Mouse (Mus musculus) NIH3T3 (cell line): ENCODE measurements around the gene Trp53i11.

Source experiments
- DNase-seq: peaks from one replicate; pipeline ENCODE4 v3.0.0-alpha.2; 2012; ENCODE audit warnings: low read depth

Trp53i11 gene

DNA sequence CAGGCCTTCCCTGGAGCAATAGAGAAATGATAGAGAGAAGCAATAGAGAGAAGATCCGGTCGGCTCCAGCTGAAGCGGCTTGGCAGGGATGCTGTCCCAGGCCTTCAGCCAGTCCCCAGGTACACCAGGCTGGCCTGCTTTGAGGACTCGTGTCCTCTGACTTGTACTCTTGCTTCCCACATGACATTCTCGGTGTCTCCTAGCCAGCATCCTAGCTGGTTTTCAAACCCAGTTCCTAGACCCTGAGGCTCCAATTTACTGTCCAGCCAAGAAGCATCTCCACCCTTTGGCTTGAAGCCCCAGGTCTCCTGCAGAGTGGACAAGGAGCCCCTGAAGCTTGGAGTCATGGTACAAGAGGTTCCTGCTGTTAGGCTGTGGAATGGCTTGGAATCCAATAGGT, 54.8 kb downstream of the Trp53i11 start:
- DNase-seq: no peak

DNA sequence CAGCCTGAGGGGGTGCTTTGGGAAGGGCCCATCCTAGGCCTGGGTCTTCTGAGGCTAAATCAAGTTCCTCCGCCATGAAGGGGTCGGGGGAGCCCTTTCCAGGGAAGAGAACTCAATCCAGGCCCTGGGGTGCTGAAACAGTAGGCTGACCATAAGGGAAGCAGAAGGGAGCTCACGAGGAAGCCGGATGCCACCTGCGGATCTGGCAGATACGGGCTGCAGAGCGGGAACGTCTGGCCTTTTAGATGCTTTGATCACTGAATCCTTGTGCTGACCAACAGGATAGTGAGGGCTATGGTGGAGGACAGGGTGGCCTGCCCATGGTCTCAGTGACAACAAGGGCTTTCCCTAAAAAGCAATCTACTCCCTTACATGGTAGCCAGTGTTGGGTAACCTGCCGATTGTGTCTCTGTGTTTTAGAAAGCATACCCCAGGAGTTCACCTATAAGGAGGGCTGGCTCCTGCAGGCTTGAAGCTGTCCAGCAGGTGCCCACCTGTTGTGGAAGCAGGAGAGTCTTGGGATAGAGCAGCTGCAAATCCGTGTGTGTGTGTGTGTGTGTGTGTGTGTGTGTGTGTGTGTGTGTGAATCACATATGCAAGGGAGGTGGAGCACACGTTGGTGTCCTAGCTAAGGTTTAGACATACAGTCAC, 56.2 kb downstream of the Trp53i11 start:
- DNase-seq: no peak

DNA sequence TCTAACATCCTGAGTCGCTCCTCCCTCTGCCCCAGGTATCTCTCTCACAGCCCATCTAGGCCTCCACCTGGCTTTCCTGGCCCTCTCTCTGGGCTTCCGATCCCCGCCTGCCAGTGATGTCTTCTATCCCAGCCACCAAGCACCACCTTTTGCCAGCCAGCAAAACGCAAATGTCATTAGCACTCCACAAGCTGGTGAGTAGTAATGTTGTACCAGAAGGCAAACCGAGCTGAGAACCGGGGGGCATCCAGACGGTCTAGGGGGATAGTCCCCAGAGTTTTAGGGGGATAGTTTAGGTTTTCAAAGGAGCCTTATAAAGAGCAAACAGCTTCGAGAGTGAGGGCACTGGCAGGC, 56.7 kb downstream of the Trp53i11 start:
- no peak for DNase-seq

DNA sequence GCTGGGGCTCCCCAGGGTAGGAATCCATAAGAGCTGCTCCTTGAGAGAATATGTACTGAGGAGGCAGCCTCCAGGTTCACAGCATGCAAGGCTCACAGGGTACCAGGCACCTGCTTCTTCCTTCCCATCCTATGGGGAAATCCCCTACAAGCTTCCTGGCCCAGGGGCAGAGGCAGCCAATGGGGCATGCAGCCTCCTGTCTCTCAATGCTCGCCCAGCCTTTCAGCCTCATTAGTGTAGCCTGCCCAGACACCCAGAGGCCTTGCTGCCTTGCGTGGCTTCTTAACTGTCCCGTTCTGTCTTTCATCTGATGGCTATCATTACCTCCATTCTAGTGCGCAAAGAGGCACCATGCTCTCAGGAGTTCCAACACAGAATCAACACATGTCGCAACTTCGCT, 61.7 kb downstream of the Trp53i11 start:
- DNase-seq: no peak

DNA sequence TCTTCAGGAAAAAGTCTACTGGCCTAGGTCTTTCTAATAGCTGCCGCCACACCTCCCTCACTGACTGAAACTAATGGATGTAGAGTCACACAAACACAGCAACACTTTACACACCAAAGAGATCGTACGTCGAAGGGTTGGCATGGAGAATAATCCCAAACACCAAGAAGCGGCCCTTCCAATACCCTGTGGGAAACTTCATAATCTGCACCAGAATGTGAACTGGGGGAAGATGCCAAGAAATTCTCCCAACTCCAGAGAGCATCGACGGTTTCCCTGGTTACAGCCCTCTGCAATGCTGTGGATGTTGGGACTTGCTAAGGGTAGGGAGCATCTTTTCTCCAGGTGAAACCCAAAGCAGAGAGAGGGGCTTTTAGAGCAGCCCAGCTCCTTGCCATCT, 63.3 kb downstream of the Trp53i11 start:
- DNase-seq: no peak
